Mouse (Mus musculus): Measurements from ENCODE around the gene Elmod3.

DNA sequence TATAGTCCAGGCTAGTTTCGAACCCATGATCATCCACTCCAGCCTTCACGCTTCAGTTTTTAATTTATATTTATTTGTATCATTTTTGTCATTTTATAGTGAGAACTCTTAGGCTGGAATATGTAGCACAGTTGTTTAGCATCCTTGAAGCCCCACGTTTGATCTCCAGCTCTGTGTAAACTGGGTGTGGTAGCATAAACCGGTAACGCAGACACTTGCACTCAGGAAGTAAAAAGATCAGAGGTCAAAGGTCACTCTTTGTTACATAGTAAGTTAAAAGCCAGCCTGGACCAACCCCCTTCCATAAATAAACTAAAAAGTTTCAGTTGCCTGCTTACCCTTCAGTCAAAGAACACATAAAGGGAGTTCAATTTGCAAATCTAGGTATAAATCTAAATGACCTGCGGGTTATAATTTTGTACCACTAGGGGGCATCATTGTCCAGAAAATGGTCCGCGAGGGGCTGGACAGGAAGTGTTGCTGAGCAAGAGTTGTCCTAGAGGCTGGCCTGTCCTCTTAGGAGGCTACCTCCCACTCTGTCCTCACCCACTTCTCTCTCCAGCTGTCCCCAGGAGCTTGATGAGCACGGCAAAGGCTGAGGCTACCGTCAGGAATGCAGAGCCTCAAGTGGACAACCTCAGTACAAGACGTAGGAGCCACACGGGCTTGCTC is 37.7 kb upstream of the Elmod3 start:
- TF ChIP-seq POLR2A (IDR thresholded peaks at IDR 0.05; ENCODE audit: control insufficient read depth, extremely low read depth, insufficient read depth, low read length, poor library complexity) (no peak), CTCF (IDR thresholded peaks at IDR 0.05; ENCODE audit: borderline replicate concordance, control insufficient read depth, extremely low read depth, insufficient read depth, low read length, poor library complexity) (peak; percentile 84)
